Mouse (Mus musculus): ENCODE results near the gene Trip6. TPM values are rescaled to one million over a fixed set of nuclear protein-coding genes. Genes with fewer than 3 reads are reported as not detected.

Trip6 gene
- total and polyA plus RNA-seq, 2 experiments from 2014 or later: 11.4 to 11.6 TPM

DNA sequence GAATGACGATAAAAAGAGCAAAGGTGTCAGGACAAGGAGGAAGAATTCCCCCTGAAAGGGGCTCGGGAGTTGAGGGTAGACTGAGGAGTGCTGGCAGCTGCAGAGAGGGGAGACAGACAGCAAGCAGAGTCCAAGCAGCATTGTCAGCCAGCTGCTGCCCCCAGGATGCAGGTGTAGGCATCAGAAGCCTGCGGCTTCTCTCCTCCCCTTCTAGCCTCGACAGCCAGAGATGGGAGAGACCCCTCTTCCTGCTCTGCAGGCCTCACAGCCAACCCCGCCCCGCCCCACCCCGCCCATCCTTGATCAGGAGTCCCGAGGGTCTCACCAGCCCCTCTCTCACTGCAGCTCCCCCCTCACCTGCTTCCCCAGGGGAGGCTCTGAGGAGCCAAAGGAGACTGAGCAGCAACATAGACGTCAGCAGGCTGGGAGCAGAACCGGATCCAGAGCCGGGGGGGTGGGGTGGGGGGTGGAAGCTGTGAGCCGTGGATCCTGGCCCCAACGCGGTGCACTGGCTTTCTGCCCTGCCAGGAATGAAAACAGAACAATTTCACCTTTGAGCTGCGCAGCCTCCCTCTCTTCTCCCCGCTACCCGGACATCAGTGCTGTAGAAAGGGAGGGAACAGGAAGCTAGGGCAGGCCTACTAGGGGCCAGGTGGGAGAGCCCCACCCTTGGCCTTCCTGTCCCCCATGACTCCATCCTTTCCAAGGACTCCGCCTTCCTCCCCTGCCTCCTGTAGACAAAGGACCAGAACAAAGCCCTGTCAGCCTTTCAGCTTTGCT lies 45.9 kb downstream of the Trip6 start:
- H3K4me3 ChIP-seq (ENCODE audit: low read depth, low read length): no peak overlapping the region
- H3K4me1 ChIP-seq (ENCODE audit: insufficient read depth): no peaks in the 10 kb centered on the region
- no peak for TF ChIP-seq CTCF (IDR thresholded peaks at IDR 0.05; ENCODE audit: low read depth)
- H3K27ac ChIP-seq (ENCODE audit: low read depth, low read length): no peak overlapping the region
- 38% methylated on average over 15 of the region's 18 CpGs for WGBS
- no peak overlapping the region for H3K9ac ChIP-seq
- H3K9me3 ChIP-seq (ENCODE audit: low read length): no peaks in the 10 kb centered on the region
- H3K27me3 ChIP-seq (ENCODE audit: insufficient read depth, low read length): no peaks in the 10 kb centered on the region
- ATAC-seq (no peak), DNase-seq (no peak)
- H3K36me3 ChIP-seq (ENCODE audit: insufficient read depth): no peaks in the 10 kb centered on the region
- no peak overlapping the region for H3K4me2 ChIP-seq (ENCODE audit: low read depth)

DNA sequence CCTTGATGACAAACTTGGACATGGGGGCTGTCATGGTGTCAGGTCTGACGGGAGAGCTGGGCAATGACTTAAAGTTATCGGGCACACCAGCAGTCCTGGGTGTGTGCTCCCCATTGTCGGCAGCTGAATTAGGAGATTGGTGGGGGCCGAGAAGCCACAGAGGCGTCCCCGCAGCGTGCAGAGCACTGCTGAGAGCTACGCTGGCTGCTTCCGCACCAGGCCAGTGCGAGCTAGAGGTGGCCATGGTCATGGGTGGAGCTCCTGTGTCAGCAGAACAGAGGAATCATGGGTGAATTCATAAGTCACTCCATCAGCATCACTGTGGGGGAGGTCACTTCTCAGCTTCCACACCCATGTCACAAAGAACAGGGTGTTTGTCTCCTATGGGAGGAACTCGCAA lies 49.4 kb downstream of the Trip6 start:
- Histone ChIP-seq H3K9me3 (ENCODE audit: low read length) (no peaks in the 10 kb centered on the region), H3K4me2 (ENCODE audit: low read depth) (no peak overlapping the region), H3K36me3 (ENCODE audit: insufficient read depth) (no peaks in the 10 kb centered on the region), H3K4me3 (ENCODE audit: low read depth, low read length) (no peak overlapping the region), H3K4me1 (ENCODE audit: insufficient read depth) (no peaks in the 10 kb centered on the region), H3K27ac (ENCODE audit: low read depth, low read length) (no peak overlapping the region), H3K27me3 (ENCODE audit: insufficient read depth, low read length) (no peaks in the 10 kb centered on the region), H3K9ac (no peak overlapping the region)
- 90% methylated on average over 11 of the region's 11 CpGs for WGBS
- ATAC-seq (no peak), DNase-seq (no peak)
- TF ChIP-seq CTCF (IDR thresholded peaks at IDR 0.05; ENCODE audit: low read depth): no peak

DNA sequence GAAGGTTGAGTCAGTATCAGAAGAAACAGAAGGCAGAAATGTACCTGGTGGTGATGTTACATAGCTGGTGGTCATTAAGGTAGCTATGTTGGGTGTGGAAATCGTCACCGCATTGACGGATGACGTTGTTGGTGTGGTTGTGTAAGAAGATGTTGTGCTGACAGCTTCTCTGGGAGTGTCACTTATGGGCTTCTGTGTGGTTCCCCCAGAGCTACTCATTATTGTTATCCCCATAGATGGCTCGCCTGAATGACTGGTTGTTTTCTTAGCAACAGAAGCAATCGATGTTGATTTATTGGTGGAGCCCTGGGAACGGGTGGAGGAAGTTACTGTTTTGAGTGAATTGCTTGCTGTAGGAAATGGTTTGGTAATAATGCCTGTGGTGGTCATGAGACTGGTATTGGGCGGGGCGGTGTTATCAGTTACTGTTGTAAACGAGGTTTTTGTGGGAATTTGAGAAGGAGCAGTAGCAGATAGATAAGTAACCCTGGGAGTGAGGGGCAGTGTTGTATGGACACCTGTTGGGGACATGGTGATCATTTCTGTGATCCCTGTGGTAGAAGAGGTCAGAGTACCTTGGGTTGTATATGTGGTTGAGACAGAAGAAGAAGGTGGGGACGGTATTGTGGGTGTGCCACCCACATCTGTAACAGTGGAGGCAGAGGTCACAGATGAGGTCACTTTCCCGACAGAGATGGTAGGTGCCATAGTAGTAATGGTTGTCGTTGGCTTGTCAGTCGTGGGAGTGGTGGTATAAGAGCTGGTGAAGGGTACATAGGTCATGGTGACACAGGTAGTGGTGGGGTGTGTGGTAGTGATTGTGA lies 50.1 kb downstream of the Trip6 start:
- Histone ChIP-seq H3K4me1 (ENCODE audit: insufficient read depth) (no peaks in the 10 kb centered on the region), H3K27me3 (ENCODE audit: insufficient read depth, low read length) (no peaks in the 10 kb centered on the region), H3K4me3 (ENCODE audit: low read depth, low read length) (no peak overlapping the region), H3K4me2 (ENCODE audit: low read depth) (no peak overlapping the region), H3K36me3 (ENCODE audit: insufficient read depth) (no peaks in the 10 kb centered on the region), H3K27ac (ENCODE audit: low read depth, low read length) (no peak overlapping the region), H3K9ac (no peak overlapping the region), H3K9me3 (ENCODE audit: low read length) (no peaks in the 10 kb centered on the region)
- 89% methylated on average over 14 of the region's 14 CpGs for WGBS
- ATAC-seq (no peak), DNase-seq (no peak)
- TF ChIP-seq CTCF (IDR thresholded peaks at IDR 0.05; ENCODE audit: low read depth): no peak

Small RNA genes within 50 kb of the gene (microRNA-seq; reads per million reads assigned to microRNA genes)
- gene Mir7036 (0 to 1.2 reads per million in 2 experiments), gene Mir8116 (0 to 0.12 reads per million in 2 experiments)

Other genes starting within 250 kb of the Trip6 start
- 1.2 and 3.1 TPM in 2 replicates for gene Serpine1, start 242.1 kb downstream of the Trip6 start, total RNA-seq (2014; rRNA removed)
- gene Serpine1, start 242.1 kb downstream of the Trip6 start, polyA plus RNA-seq (2015; fragmentation: Nextera tagmentation; extraction: Ambion mirVana): 0.06 and 0.28 TPM in 2 replicates
- gene Trim56, start 198.2 kb downstream of the Trip6 start, total RNA-seq (2014; rRNA removed): 4.0 and 5.7 TPM in 2 replicates
- gene Trim56, start 198.2 kb downstream of the Trip6 start, polyA plus RNA-seq (2015; fragmentation: Nextera tagmentation; extraction: Ambion mirVana): 1.1 and 2.3 TPM in 2 replicates
- gene Muc3, start 165.1 kb downstream of the Trip6 start, total RNA-seq (2014; rRNA removed): not detected in 2 replicates
- not detected in 2 replicates for gene Muc3, start 165.1 kb downstream of the Trip6 start, polyA plus RNA-seq (2015; fragmentation: Nextera tagmentation; extraction: Ambion mirVana)
- 0.10 and 0.31 TPM in 2 replicates for gene Muc3a, start 102.0 kb downstream of the Trip6 start, total RNA-seq (2014; rRNA removed)
- 0.13 TPM in 2 replicates for gene Muc3a, start 102.0 kb downstream of the Trip6 start, polyA plus RNA-seq (2015; fragmentation: Nextera tagmentation; extraction: Ambion mirVana)
- gene Ache, start 26.9 kb downstream of the Trip6 start, total RNA-seq (2014; rRNA removed): 48.4 and 73.2 TPM in 2 replicates
- 44.3 and 69.1 TPM in 2 replicates for gene Ache, start 26.9 kb downstream of the Trip6 start, polyA plus RNA-seq (2015; fragmentation: Nextera tagmentation; extraction: Ambion mirVana)
- 15.2 and 16.2 TPM in 2 replicates for gene Ufsp1, start 19.8 kb downstream of the Trip6 start, total RNA-seq (2014; rRNA removed)
- 15.8 and 23.4 TPM in 2 replicates for gene Ufsp1, start 19.8 kb downstream of the Trip6 start, polyA plus RNA-seq (2015; fragmentation: Nextera tagmentation; extraction: Ambion mirVana)
- gene Srrt, start 6.7 kb downstream of the Trip6 start, total RNA-seq (2014; rRNA removed): 136 and 153 TPM in 2 replicates
- gene Srrt, start 6.7 kb downstream of the Trip6 start, polyA plus RNA-seq (2015; fragmentation: Nextera tagmentation; extraction: Ambion mirVana): 52.3 and 55.6 TPM in 2 replicates
- gene Slc12a9, start 19.2 kb upstream of the Trip6 start, total RNA-seq (2014; rRNA removed): 19.3 and 21.8 TPM in 2 replicates
- gene Slc12a9, start 19.2 kb upstream of the Trip6 start, polyA plus RNA-seq (2015; fragmentation: Nextera tagmentation; extraction: Ambion mirVana): 12.5 and 18.4 TPM in 2 replicates
- 8.9 and 12.7 TPM in 2 replicates for gene Ephb4, start 35.7 kb upstream of the Trip6 start, total RNA-seq (2014; rRNA removed)
- 3.5 and 4.9 TPM in 2 replicates for gene Ephb4, start 35.7 kb upstream of the Trip6 start, polyA plus RNA-seq (2015; fragmentation: Nextera tagmentation; extraction: Ambion mirVana)
- gene Zan, start 162.7 kb upstream of the Trip6 start, total RNA-seq (2014; rRNA removed): 0.31 and 0.62 TPM in 2 replicates
- 0.08 and 0.14 TPM in 2 replicates for gene Zan, start 162.7 kb upstream of the Trip6 start, polyA plus RNA-seq (2015; fragmentation: Nextera tagmentation; extraction: Ambion mirVana)
- 79.1 and 80.6 TPM in 2 replicates for gene Pop7, start 188.1 kb upstream of the Trip6 start, total RNA-seq (2014; rRNA removed)
- 99.2 and 110 TPM in 2 replicates for gene Pop7, start 188.1 kb upstream of the Trip6 start, polyA plus RNA-seq (2015; fragmentation: Nextera tagmentation; extraction: Ambion mirVana)
- 21.1 and 25.2 TPM in 2 replicates for gene Gigyf1, start 204.1 kb upstream of the Trip6 start, total RNA-seq (2014; rRNA removed)
- gene Gigyf1, start 204.1 kb upstream of the Trip6 start, polyA plus RNA-seq (2015; fragmentation: Nextera tagmentation; extraction: Ambion mirVana): 6.1 and 10.6 TPM in 2 replicates
- not detected in 2 replicates for gene Epo, start 218.8 kb upstream of the Trip6 start, total RNA-seq (2014; rRNA removed)
- gene Epo, start 218.8 kb upstream of the Trip6 start, polyA plus RNA-seq (2015; fragmentation: Nextera tagmentation; extraction: Ambion mirVana): not detected in 2 replicates
- 1,237 and 1,339 TPM in 2 replicates for gene Gnb2, start 219.1 kb upstream of the Trip6 start, total RNA-seq (2014; rRNA removed)
- 766 and 769 TPM in 2 replicates for gene Gnb2, start 219.1 kb upstream of the Trip6 start, polyA plus RNA-seq (2015; fragmentation: Nextera tagmentation; extraction: Ambion mirVana)
- 234 and 254 TPM in 2 replicates for gene Actl6b, start 239.1 kb upstream of the Trip6 start, total RNA-seq (2014; rRNA removed)
- 256 and 281 TPM in 2 replicates for gene Actl6b, start 239.1 kb upstream of the Trip6 start, polyA plus RNA-seq (2015; fragmentation: Nextera tagmentation; extraction: Ambion mirVana)